Mouse (Mus musculus): Measurements from ENCODE around the gene 1810013L24Rik. TPM values are rescaled to one million over a fixed set of nuclear protein-coding genes. Genes with fewer than 3 reads are reported as not detected.

1810013L24Rik gene
- 17.8 and 21.4 TPM in 2 replicates for polyA plus RNA-seq (2015; fragmentation: Nextera tagmentation; extraction: Ambion mirVana)

DNA sequence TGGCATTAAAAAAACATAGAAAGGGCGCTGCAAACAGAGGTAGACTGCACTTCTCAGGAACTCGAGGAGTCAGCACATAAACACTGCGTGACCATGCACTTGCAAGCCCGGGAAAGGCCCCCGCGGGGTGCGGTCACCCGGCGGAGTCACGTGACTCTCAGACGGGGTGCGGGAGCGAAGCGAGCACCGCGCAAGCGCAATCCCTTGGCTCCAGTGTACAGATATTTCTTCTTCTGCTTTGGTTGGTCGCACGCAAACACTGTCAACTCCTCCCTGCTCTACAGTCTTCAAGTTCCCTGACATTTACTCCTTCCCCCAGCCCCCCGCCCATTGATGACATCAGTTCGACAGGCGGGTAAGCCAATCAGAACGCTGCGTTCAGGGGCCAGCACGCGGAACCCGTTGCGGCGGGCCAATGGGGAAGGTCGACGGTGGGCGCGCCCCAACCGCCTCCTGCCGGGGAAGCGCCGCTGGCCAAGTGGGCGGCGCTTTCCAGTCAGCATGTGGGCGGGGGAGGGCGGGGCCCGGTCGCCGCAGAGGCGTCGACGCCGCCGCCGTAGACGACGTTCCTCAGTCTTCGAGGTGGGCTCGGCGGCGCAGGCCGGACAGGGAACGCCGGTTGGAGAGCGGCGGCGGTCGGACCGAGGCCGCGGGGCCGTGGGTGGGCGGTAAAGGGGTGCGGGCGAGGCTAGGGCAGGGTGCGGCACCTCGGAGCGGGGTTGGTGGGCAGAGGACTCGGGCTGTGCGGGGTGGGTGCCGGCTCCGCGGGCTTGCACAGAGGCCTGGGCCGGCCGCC is at the start of gene 1810013L24Rik:
Gene 1810013L24Rik, plus strand, starts transcription at position 537 of the 796 bp plus-strand sequence.

DNA sequence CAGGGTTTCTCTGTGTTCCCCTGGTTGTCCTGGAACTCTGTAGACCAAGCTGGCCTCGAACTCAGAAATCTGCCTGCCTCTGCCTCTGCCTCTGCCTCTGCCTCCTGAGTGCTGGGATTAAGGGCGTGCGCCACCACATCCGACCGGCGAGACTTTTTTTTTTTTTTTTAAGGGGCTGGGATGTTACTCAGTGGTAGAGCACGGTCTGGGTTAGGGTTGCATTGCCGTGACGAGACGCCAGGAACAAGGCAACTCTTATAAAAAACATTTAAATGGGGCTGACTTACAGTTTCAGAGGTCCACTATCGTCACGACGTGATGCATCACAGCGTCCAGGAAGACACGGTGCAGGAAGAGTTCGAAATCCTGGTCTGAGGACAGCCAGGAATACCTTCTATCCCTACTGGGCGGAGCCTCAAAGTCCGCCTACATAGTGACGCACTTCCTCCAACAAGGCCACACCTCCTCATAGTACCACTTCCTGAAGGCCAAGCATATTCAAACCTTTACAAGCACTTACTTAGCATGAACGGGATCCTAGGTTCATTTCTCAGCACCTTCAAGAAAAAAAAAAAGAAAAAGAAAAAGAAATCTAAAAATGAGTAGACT is 37.8 kb upstream of the 1810013L24Rik start, which contains the start of gene Usp7:
Gene Usp7, minus strand, starts transcription at position 360 of the 609 bp plus-strand sequence.

Other genes with a start within 250 kb of the 1810013L24Rik start
- gene Pmm2, start 192.4 kb upstream of the 1810013L24Rik start, polyA plus RNA-seq (2015; fragmentation: Nextera tagmentation; extraction: Ambion mirVana) = 26.1 and 46.1 TPM in 2 replicates
- 7.5 and 11.6 TPM in 2 replicates for gene Tmem186, start 192.4 kb upstream of the 1810013L24Rik start, polyA plus RNA-seq (2015; fragmentation: Nextera tagmentation; extraction: Ambion mirVana)
- 87.2 and 89.8 TPM in 2 replicates for gene Carhsp1, start 157.9 kb upstream of the 1810013L24Rik start, polyA plus RNA-seq (2015; fragmentation: Nextera tagmentation; extraction: Ambion mirVana)
- gene Gm5767, start 149.3 kb upstream of the 1810013L24Rik start, polyA plus RNA-seq (2015; fragmentation: Nextera tagmentation; extraction: Ambion mirVana) = 0.32 TPM in 1 of 2 replicates, not detected in the other
- 15.5 and 16.9 TPM in 2 replicates for gene Usp7, start 37.8 kb upstream of the 1810013L24Rik start, polyA plus RNA-seq (2015; fragmentation: Nextera tagmentation; extraction: Ambion mirVana)